Mouse (Mus musculus) cerebellum, adult 2 months (tissue): ENCODE data around the gene Pcgf6.

ENCODE experiments used
- CTCF ChIP-seq: fragments of 200-500 bp; IDR thresholded peaks from 2 replicates; pipeline ENCODE4 v1.5.1; 2011; ENCODE audit warnings: low read depth, mild to moderate bottlenecking, control low read depth, low read length, moderate library complexity, borderline replicate concordance; ENCODE audit not compliant: insufficient read depth
- POLR2A ChIP-seq: fragments of 200-500 bp; IDR thresholded peaks from 2 replicates; pipeline ENCODE4 v1.6.1; 2011; ENCODE audit warnings: low read length, control low read depth, borderline replicate concordance; ENCODE audit not compliant: insufficient read depth

GRCm38 (mm10) chr19:46990153-46990518 lies 60.6 kb downstream of the Pcgf6 start:
- TF ChIP-seq CTCF (no peak), POLR2A (no peak)
